Mouse (Mus musculus) cerebellum, postnatal 36 days (tissue): ENCODE results near the gene Pabpn1l.
A peak's percentile ranks its signal among the peaks of the same experiment; 100 is the strongest.

ENCODE experiments used
- DNase-seq, 2 experiments: peaks; one replicate each; pipeline ENCODE4 v3.0.0; 2021 to 2022; ENCODE audit warnings: mixed read lengths in 2 of 2

Gene Pabpn1l

GRCm38 (mm10) chr8:122622727-122623126 lies at the start of gene Pabpn1l:
TSS of gene Pabpn1l (minus strand) at chr8:122622739.
- no peak for DNase-seq

DNA sequence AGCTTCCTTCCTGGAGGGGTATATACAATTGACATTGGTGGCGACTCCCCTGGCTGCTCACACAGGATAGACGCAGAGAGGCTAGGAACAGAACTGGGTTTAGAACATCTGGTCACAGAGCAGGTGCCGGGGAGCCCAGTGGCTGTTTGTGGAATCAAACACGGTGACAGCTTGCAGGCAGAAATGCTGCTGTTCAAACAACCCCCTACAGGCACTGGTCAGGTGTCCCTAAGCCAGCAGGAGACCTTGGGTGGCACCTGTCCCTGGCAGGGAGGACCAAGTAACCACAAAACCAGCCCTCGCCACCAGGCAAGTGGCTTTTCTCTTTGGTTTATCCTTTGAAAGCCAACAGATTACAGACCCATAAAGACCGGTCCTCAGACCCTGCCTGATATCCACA lies 49.4 kb upstream of the Pabpn1l start:
- peak; percentile 21 to 27 for DNase-seq

- DNase-seq, result no peak
Measured at GRCm38 (mm10) chr8:122670718-122671117, 48.2 kb upstream of the Pabpn1l start.

GRCm38 (mm10) chr8:122670001-122670400 lies 47.5 kb upstream of the Pabpn1l start:
- DNase-seq, result peak in 1 of 2 experiments; percentile 20

GRCm38 (mm10) chr8:122669370-122669769 lies 46.8 kb upstream of the Pabpn1l start:
- no peak for DNase-seq

GRCm38 (mm10) chr8:122667854-122668253 lies 45.3 kb upstream of the Pabpn1l start:
- no peak for DNase-seq

GRCm38 (mm10) chr8:122666827-122667226 lies 44.3 kb upstream of the Pabpn1l start:
- DNase-seq, result no peak

DNA sequence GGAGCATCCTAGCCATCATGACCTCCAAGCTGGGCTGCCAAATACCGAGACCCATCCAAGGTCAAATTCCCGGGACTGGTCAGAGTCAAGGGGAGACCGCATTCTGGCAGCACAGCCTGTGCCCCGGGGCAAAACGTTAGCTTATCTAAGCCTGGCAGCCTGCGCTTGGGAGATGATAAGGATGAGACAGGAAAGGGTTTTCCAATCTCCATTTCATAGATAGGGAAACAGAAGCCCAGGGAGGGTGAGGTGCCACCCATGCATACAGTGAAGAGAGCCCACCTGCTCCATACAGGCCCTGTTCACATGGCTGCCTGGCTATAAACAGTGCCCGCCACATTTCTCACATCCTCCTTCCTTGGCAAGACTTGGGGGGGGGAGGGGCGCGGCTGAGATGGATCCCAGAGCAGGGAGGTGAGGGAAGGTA lies 43.8 kb upstream of the Pabpn1l start:
- no peak for DNase-seq

GRCm38 (mm10) chr8:122665667-122666316 lies 43.3 kb upstream of the Pabpn1l start:
- peak; percentile 67 to 76 for DNase-seq

GRCm38 (mm10) chr8:122665221-122665620 lies 42.7 kb upstream of the Pabpn1l start:
- DNase-seq, result peak; percentile 70 to 75

- DNase-seq, result no peak
Measured at GRCm38 (mm10) chr8:122663670-122664069, 41.1 kb upstream of the Pabpn1l start.

- DNase-seq, result peak in 1 of 2 experiments; percentile 17
Measured at GRCm38 (mm10) chr8:122663106-122663505, 40.6 kb upstream of the Pabpn1l start.

- no peak for DNase-seq
Measured at GRCm38 (mm10) chr8:122661894-122662293, 39.4 kb upstream of the Pabpn1l start.

- DNase-seq, result peak in 1 of 2 experiments; percentile 49
Measured at GRCm38 (mm10) chr8:122661138-122661537, 38.6 kb upstream of the Pabpn1l start.

GRCm38 (mm10) chr8:122660022-122660421 lies 37.5 kb upstream of the Pabpn1l start:
- no peak for DNase-seq

DNA sequence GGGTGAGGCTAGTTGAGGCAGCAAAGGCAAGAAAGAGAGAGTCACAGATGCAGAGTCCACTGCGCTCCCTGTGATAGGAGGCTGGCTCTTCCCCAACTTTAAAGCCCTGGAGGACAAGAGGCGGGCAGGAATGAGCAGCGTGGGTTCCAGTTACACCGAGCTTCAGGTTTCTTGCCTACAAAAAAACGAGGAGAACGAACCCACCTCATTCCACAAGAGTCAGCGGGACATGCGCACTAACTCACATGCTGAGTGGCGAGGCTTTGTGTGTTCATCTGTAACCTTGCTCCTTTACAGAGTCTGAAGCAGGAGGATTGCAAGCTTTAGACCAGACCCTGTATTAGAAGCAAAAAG lies 36.2 kb upstream of the Pabpn1l start:
- DNase-seq, result no peak

- DNase-seq, result no peak
Measured at GRCm38 (mm10) chr8:122658149-122658806, 35.7 kb upstream of the Pabpn1l start.

DNA sequence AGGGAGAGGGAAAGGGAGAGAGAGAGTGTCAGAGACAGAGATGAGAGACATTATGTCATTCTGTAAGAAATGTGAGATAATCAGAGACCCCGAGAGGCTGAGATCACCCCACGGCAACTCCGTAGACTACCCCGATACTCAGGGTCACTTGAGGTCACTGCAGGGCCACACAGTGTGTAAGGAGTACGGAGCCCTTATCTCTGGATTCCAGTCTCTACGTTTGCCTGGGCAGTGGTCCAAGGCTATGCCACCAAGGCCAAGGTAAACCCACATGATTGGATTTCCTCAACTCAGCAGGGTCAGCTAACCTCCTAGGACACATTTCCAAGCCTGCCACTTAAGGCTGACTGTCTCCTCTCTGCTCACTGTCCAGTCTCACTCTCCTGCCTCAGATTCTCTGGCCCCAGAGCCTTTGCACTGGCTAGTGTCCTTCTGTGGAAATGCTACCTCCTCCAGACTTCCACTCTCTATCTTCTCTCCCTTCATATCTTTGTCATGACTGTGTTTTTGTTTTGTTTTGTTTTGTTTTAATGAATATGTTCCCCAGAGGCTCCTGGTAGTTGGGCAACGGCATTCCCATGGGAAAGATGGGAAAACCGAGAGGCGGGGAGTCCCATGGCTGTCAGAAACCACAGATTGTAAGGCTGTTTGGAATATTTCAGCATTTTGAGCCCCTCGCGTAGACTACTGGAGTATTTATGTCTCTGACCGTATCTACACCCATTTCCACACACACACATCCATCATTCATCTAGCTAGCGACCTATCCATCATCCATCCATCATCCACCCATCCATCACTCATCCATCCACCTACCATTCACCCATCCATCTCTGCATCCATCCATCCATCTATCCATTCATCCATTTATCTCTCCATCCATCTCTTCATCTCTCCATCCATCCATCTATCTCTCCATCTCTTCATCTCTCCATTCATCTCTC lies 33.8 kb upstream of the Pabpn1l start:
- DNase-seq, result no peak

- no peak for DNase-seq
Measured at GRCm38 (mm10) chr8:122654768-122655167, 32.2 kb upstream of the Pabpn1l start.

GRCm38 (mm10) chr8:122652643-122653042 lies 30.1 kb upstream of the Pabpn1l start:
- no peak for DNase-seq

GRCm38 (mm10) chr8:122651326-122651921 lies 28.9 kb upstream of the Pabpn1l start:
- no peak for DNase-seq

GRCm38 (mm10) chr8:122648192-122648970 lies 25.8 kb upstream of the Pabpn1l start:
- no peak for DNase-seq
